Mouse (Mus musculus) heart, adult 9 months (tissue): ENCODE measurements around the gene Slco2a1.
A peak's percentile ranks its signal among the peaks of the same experiment; 100 is the strongest.

Experiments
- DNase-seq, 2 experiments: peaks; one replicate each; pipeline ENCODE4 v3.0.0; 2022; ENCODE audit warnings: low spot score in 2 of 2

Slco2a1 gene

GRCm38 (mm10) chr9:103036971-103037391 is 48.5 kb downstream of the Slco2a1 start:
- peak in 1 of 2 experiments; percentile 19 for DNase-seq

- DNase-seq = no peak
Measured at GRCm38 (mm10) chr9:103038266-103038665, 49.8 kb downstream of the Slco2a1 start.

GRCm38 (mm10) chr9:103038705-103039104 is 50.2 kb downstream of the Slco2a1 start:
- DNase-seq = no peak

GRCm38 (mm10) chr9:103040581-103040980 is 52.1 kb downstream of the Slco2a1 start:
- DNase-seq = no peak

GRCm38 (mm10) chr9:103045406-103045805 is 56.9 kb downstream of the Slco2a1 start:
- DNase-seq = no peak

- DNase-seq = no peak
Measured at GRCm38 (mm10) chr9:103049049-103049511, 60.6 kb downstream of the Slco2a1 start.

- DNase-seq = no peak
Measured at GRCm38 (mm10) chr9:103053829-103054228, 65.3 kb downstream of the Slco2a1 start.

GRCm38 (mm10) chr9:103055061-103055460 is 66.5 kb downstream of the Slco2a1 start:
- DNase-seq = no peak

- no peak for DNase-seq
Measured at GRCm38 (mm10) chr9:103056164-103056563, 67.7 kb downstream of the Slco2a1 start.

- no peak for DNase-seq
Measured at GRCm38 (mm10) chr9:103060551-103060950, 72.0 kb downstream of the Slco2a1 start.

GRCm38 (mm10) chr9:103061471-103062053 is 73.0 kb downstream of the Slco2a1 start:
- no peak for DNase-seq

- no peak for DNase-seq
Measured at GRCm38 (mm10) chr9:103063591-103063990, 75.1 kb downstream of the Slco2a1 start.

GRCm38 (mm10) chr9:103066845-103067244 is 78.3 kb downstream of the Slco2a1 start:
- DNase-seq = no peak

- no peak for DNase-seq
Measured at GRCm38 (mm10) chr9:103067651-103068050, 79.1 kb downstream of the Slco2a1 start.

GRCm38 (mm10) chr9:103068769-103069168 is 80.3 kb downstream of the Slco2a1 start:
- DNase-seq = no peak

GRCm38 (mm10) chr9:103071541-103072203 is 83.2 kb downstream of the Slco2a1 start:
- DNase-seq = no peak

- DNase-seq = no peak
Measured at GRCm38 (mm10) chr9:103072204-103072599, 83.7 kb downstream of the Slco2a1 start.

- DNase-seq = no peak
Measured at GRCm38 (mm10) chr9:103072926-103073515, 84.5 kb downstream of the Slco2a1 start.

- DNase-seq = peak; percentile 25 to 29
Measured at GRCm38 (mm10) chr9:103076836-103077531, 88.5 kb downstream of the Slco2a1 start.

GRCm38 (mm10) chr9:103078194-103078691 is 89.7 kb downstream of the Slco2a1 start:
- peak in 1 of 2 experiments; percentile 19 for DNase-seq

- DNase-seq = no peak
Measured at GRCm38 (mm10) chr9:103080211-103080610, 91.7 kb downstream of the Slco2a1 start.
